Mouse (Mus musculus) forebrain, embryonic 14.5 days (tissue): Measurements from ENCODE around the gene Pfkfb4. TPM values are rescaled to one million over a fixed set of nuclear protein-coding genes. Genes with fewer than 3 reads are reported as not detected.

Experiments
- ATAC-seq: fragments of 200-750 bp; cut with Nextera tagmentation; 2 replicates; pipeline ENCODE4 v1.8.0; 2017; ENCODE audit warnings: mild to moderate bottlenecking, moderate library complexity
- DNase-seq: peaks from one replicate; pipeline ENCODE4 v3.0.0-alpha.2; 2015; ENCODE audit warnings: low spot score
- H3K27ac ChIP-seq: fragments of 300-500 bp; sonication (generic); 2 replicates; pipeline ENCODE4 v1.5.1; 2014; ENCODE audit warnings: low read depth, mild to moderate bottlenecking, control low read depth, low read length, moderate library complexity
- H3K27me3 ChIP-seq: fragments of 300-500 bp; sonication (generic); replicated peaks from 2 replicates; pipeline ENCODE4 v1.6.1; 2014; ENCODE audit warnings: low read length, control low read depth, mixed read lengths; ENCODE audit not compliant: control insufficient read depth, insufficient read depth
- H3K36me3 ChIP-seq: fragments of 300-500 bp; sonication (generic); 2 replicates; pipeline ENCODE4 v1.6.1; 2014; ENCODE audit warnings: low read length, control low read depth; ENCODE audit not compliant: control insufficient read depth, insufficient read depth
- H3K4me1 ChIP-seq: fragments of 300-500 bp; sonication (generic); 2 replicates; pipeline ENCODE4 v1.6.1; 2014; ENCODE audit warnings: antibody characterized with exemption, low read length, control low read depth; ENCODE audit not compliant: control insufficient read depth, insufficient read depth
- H3K4me2 ChIP-seq: fragments of 300-500 bp; sonication (generic); 2 replicates; pipeline ENCODE4 v1.6.1; 2014; ENCODE audit warnings: mild to moderate bottlenecking, control low read depth, low read length
- H3K4me3 ChIP-seq: fragments of 300-500 bp; sonication (generic); 2 replicates; pipeline ENCODE4 v1.5.1; 2014; ENCODE audit warnings: low read depth, low read length, control low read depth
- H3K9ac ChIP-seq: fragments of 300-500 bp; sonication (generic); 2 replicates; pipeline ENCODE4 v1.6.1; 2014; ENCODE audit warnings: mild to moderate bottlenecking, low read length, control low read depth, moderate library complexity
- H3K9me3 ChIP-seq: fragments of 300-500 bp; sonication (generic); replicated peaks from 2 replicates; pipeline ENCODE4 v1.6.1; 2016; ENCODE audit warnings: low read length, control low read depth, mixed read lengths; ENCODE audit not compliant: control insufficient read depth
- WGBS: fragments of 180-500 bp; shearing (Covaris S2); extraction: QIAGEN DNeasy Blood & Tissue Kit; methylation state at CpG from one replicate; pipeline ENCODE4 v1.1.7; 2014; 5-methylcytosine and 5-hydroxymethylcytosine counted together
- polyA plus RNA-seq: library from polyadenylated mRNA; unstranded; fragments of >200 nt; fragmentation: Nextera tagmentation; extraction: Ambion mirVana; gene quantifications from 2 replicates; pipeline ENCODE4 v1.2.1, GENCODE M21; 2014

Pfkfb4 gene
- polyA plus RNA-seq = 16.0 and 20.8 TPM in 2 replicates

DNA sequence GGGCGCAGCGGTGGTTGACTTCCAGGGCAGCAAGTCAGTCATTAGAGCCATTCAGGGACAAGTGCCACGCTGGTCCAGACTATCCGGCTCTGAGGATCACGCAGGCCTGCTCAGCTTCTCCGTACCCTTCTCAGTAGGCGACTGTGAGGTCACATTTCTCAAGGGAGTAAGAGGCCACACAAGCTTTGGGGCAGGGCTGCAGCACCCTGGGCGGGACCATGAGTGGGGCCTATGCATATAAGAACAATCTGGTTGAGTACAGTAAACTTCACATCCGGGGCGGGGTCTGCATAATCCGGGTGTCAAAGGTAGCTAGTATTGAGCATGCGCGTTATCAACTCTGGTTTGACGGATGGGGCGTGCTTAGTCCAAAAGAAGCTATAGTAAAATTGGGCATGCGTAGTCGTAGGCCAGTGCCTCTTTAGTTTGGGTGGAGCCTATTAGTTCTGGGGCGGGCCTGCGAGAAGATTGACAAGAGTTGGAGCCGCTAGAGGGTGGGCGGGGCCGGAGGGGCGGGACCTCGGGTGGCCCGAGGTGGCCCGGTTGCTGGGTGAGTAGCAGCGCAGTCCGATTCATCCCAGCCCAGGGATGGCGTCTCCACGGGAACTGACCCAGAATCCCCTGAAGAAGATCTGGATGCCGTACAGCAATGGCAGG is at the start of gene Pfkfb4:
Gene Pfkfb4, plus strand, starts transcription at position 351 of the 657 bp plus-strand sequence.
- H3K4me1 ChIP-seq = peaks cover 9% of the 10 kb centered on the region
- H3K27ac ChIP-seq = peak within 1 kb of the TSS; percentile 75
- no peaks in the 10 kb centered on the region for H3K27me3 ChIP-seq
- H3K4me3 ChIP-seq = peak within 1 kb of the TSS; percentile 54
- DNase-seq (peak; percentile 100), ATAC-seq (peak; percentile 96)
- H3K36me3 ChIP-seq = no peaks in the 10 kb centered on the region
- no peaks in the 10 kb centered on the region for H3K9me3 ChIP-seq
- peak within 1 kb of the TSS; percentile 77 for H3K4me2 ChIP-seq
- WGBS = 2% methylated on average over 31 of the region's 31 CpGs
- H3K9ac ChIP-seq = peak within 1 kb of the TSS; percentile 69

DNA sequence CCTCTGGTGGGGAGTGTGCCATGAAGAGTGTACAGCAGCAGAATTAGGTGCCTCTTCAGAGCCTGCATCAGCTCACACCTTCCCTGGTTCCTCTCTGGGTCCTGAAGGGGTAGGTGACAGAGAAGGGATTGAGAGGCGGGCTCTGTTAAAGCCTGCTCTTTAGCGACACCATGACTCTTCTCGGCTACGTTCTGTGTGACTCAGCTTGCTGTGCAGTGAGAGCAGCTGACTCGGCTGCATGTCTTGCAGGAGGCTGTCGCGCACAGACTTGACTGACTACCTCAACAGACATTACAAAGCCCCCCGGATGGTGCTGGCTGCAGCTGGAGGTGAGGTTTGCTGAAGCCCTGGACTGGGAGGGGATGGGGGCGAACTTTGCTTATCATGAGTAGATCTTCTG is 46.5 kb upstream of the Pfkfb4 start:
- no peaks in the 10 kb centered on the region for H3K27me3 ChIP-seq
- H3K36me3 ChIP-seq = peaks cover 93% of the 10 kb centered on the region
- H3K9me3 ChIP-seq = no peaks in the 10 kb centered on the region
- no peak overlapping the region for H3K4me3 ChIP-seq
- 86% methylated on average over 9 of the region's 9 CpGs for WGBS
- H3K4me1 ChIP-seq = no peaks in the 10 kb centered on the region
- no peak for DNase-seq
- H3K4me2 ChIP-seq = no peak overlapping the region
- no peak for ATAC-seq
- H3K27ac ChIP-seq = no peak overlapping the region
- no peak overlapping the region for H3K9ac ChIP-seq

DNA sequence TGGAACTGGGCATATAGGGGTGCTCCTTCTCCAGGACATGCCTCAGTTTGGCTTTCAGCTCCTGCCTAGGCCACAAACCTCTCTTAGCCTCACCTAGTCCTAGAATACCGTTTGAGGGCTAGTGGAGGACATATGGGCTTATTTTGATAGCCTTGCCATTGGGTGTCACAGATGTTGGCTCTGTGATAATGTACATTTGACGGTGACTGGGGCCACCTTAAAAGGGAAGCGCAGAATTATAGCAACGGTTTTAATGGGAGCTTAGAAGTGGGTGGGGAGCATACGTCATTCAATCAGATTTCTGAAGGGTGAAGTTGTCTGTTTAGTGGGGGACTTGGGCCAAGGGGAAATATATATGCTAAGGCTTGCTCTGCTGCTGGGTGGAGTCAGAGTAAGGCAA is 46.0 kb upstream of the Pfkfb4 start:
- no peak for DNase-seq
- Histone ChIP-seq H3K27me3 (no peaks in the 10 kb centered on the region), H3K9me3 (no peaks in the 10 kb centered on the region), H3K4me2 (no peak overlapping the region), H3K36me3 (peaks cover 92% of the 10 kb centered on the region), H3K27ac (no peak overlapping the region), H3K4me1 (no peaks in the 10 kb centered on the region), H3K9ac (no peak overlapping the region), H3K4me3 (no peak overlapping the region)
- 91% methylated on average over 5 of the region's 5 CpGs for WGBS
- no peak for ATAC-seq

- H3K9me3 ChIP-seq = no peaks in the 10 kb centered on the region
- ATAC-seq (no peak), DNase-seq (peak; percentile 6)
- no peak overlapping the region for H3K4me3 ChIP-seq
- H3K4me1 ChIP-seq = no peaks in the 10 kb centered on the region
- H3K4me2 ChIP-seq = no peak overlapping the region
- H3K36me3 ChIP-seq = peaks cover 63% of the 10 kb centered on the region
- H3K9ac ChIP-seq = no peak overlapping the region
- no peak overlapping the region for H3K27ac ChIP-seq
- peaks cover 14% of the 10 kb centered on the region; the same call in 1 of the 2 replicates for H3K27me3 ChIP-seq
- WGBS = 94% methylated on average over 13 of the region's 13 CpGs
Measured at GRCm38 (mm10) chr9:108949231-108949966, 42.2 kb upstream of the Pfkfb4 start.

GRCm38 (mm10) chr9:108949967-108950728 is 41.4 kb upstream of the Pfkfb4 start:
- WGBS = 90% methylated on average over 9 of the region's 9 CpGs
- DNase-seq = no peak
- 0 out of 2 replicates have a peak overlapping the region, but pooled peaks have one; percentile 27 for H3K27ac ChIP-seq

GRCm38 (mm10) chr9:108953081-108953636 is 38.4 kb upstream of the Pfkfb4 start, which contains the start of gene Col7a1:
TSS of gene Col7a1 (plus strand) at chr9:108953586.
- Histone ChIP-seq H3K4me3 (no peak within 1 kb of the TSS), H3K36me3 (peaks cover 25% of the 10 kb centered on the region), H3K4me1 (no peaks in the 10 kb centered on the region), H3K27ac (no peak within 1 kb of the TSS), H3K9me3 (no peaks in the 10 kb centered on the region), H3K9ac (no peak within 1 kb of the TSS), H3K4me2 (no peak within 1 kb of the TSS), H3K27me3 (peaks cover 14% of the 10 kb centered on the region; the same call in 1 of the 2 replicates)
- 11% methylated on average over 15 of the region's 15 CpGs for WGBS
- DNase-seq = no peak
- ATAC-seq = no peak

More at GRCm38 (mm10) chr9:108949967-108950728, 41.4 kb upstream of the Pfkfb4 start:
- Histone ChIP-seq H3K27me3 (peaks cover 14% of the 10 kb centered on the region; the same call in 1 of the 2 replicates), H3K4me2 (no peak overlapping the region), H3K4me1 (no peaks in the 10 kb centered on the region), H3K9ac (no peak overlapping the region), H3K4me3 (no peak overlapping the region), H3K9me3 (no peaks in the 10 kb centered on the region), H3K36me3 (peaks cover 55% of the 10 kb centered on the region)
- no peak for ATAC-seq

DNA sequence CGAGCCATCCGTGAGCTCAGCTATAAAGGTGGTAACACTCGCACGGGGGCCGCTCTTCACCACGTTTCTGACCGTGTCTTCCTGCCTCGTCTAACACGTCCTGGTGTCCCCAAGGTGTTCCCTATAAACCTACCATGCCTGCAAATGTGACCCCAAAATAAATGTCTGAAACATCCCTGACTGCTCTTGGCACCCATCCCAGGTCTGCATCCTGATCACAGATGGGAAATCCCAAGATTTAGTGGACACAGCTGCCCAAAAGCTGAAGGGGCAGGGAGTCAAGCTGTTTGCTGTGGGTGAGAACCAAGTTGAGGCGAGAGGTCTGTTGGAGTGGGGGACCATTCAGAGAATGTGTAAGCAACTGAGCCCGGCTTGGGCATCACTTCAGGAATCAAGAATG is 36.3 kb upstream of the Pfkfb4 start:
- 96% methylated on average over 11 of the region's 11 CpGs for WGBS
- no peaks in the 10 kb centered on the region for H3K9me3 ChIP-seq
- no peak overlapping the region for H3K4me3 ChIP-seq
- H3K4me1 ChIP-seq = no peaks in the 10 kb centered on the region
- no peak overlapping the region for H3K9ac ChIP-seq
- ATAC-seq (no peak), DNase-seq (no peak)
- no peak overlapping the region for H3K4me2 ChIP-seq
- H3K27me3 ChIP-seq = peaks cover 14% of the 10 kb centered on the region; the same call in 1 of the 2 replicates
- H3K36me3 ChIP-seq = peaks cover 4% of the 10 kb centered on the region
- no peak overlapping the region for H3K27ac ChIP-seq

DNA sequence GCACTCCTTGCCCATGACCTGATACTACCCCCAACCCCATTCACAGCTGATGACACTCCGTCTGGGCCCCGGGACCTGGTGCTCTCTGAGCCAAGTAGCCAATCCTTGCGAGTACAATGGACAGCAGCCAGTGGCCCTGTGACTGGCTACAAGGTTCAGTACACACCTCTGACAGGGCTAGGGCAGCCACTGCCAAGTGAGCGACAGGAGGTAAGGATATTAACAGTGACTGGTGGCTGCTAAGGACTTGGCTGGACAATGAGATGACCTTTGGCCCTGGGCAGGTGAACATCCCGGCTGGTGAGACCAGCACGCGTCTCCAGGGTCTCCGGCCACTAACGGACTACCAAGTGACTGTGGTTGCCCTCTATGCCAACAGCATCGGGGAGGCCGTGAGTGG is 35.7 kb upstream of the Pfkfb4 start:
- no peak overlapping the region for H3K4me3 ChIP-seq

More for the DNA sequence above, 35.7 kb upstream of the Pfkfb4 start:
- DNase-seq (no peak), ATAC-seq (no peak)
- no peak overlapping the region for H3K4me2 ChIP-seq
- H3K9ac ChIP-seq = no peak overlapping the region
- no peaks in the 10 kb centered on the region for H3K9me3 ChIP-seq
- H3K36me3 ChIP-seq = 0 out of 2 replicates have a peak, but pooled peaks cover 2% of the 10 kb centered on the region
- H3K4me1 ChIP-seq = no peaks in the 10 kb centered on the region
- H3K27me3 ChIP-seq = peaks cover 14% of the 10 kb centered on the region; the same call in 1 of the 2 replicates
- WGBS = 92% methylated on average over 11 of the region's 11 CpGs
- no peak overlapping the region for H3K27ac ChIP-seq
